Mouse (Mus musculus) cerebellum, adult (tissue): ENCODE measurements around the gene Oaf.

Experiments used
- ATAC-seq: cut with Nextera tagmentation; 2 replicates; pipeline ENCODE4 v1.9.2; 2017; ENCODE audit warnings: mild to moderate bottlenecking, moderate library complexity, mixed read lengths; ENCODE audit not compliant: insufficient number of reproducible peaks, low FRiP score, low TSS enrichment

Oaf gene

GRCm38 (mm10) chr9:43226573-43227160, 13.0 kb downstream of the Oaf start:
- no peak for ATAC-seq

GRCm38 (mm10) chr9:43225481-43225880, 14.2 kb downstream of the Oaf start:
- no peak for ATAC-seq

- no peak for ATAC-seq
Observed at GRCm38 (mm10) chr9:43224771-43225355, 14.8 kb downstream of the Oaf start.

GRCm38 (mm10) chr9:43222429-43222715, 17.3 kb downstream of the Oaf start:
- 0 out of 2 replicates have a peak, but pooled peaks have one; percentile 15 for ATAC-seq

GRCm38 (mm10) chr9:43221643-43222428, 17.9 kb downstream of the Oaf start:
- no peak for ATAC-seq

GRCm38 (mm10) chr9:43210771-43211450, 28.8 kb downstream of the Oaf start:
- no peak for ATAC-seq

GRCm38 (mm10) chr9:43210190-43210682, 29.5 kb downstream of the Oaf start, which contains the start of gene Pou2f3:
Gene Pou2f3, minus strand, starts transcription at chr9:43210369.
- ATAC-seq = no peak

GRCm38 (mm10) chr9:43206022-43206390, 33.7 kb downstream of the Oaf start:
- ATAC-seq = no peak

- ATAC-seq = no peak
Observed at GRCm38 (mm10) chr9:43205343-43206021, 34.2 kb downstream of the Oaf start.

GRCm38 (mm10) chr9:43200212-43200611, 39.5 kb downstream of the Oaf start:
- ATAC-seq = no peak

GRCm38 (mm10) chr9:43194001-43194400, 45.7 kb downstream of the Oaf start:
- no peak for ATAC-seq

GRCm38 (mm10) chr9:43191561-43191960, 48.1 kb downstream of the Oaf start:
- no peak for ATAC-seq

GRCm38 (mm10) chr9:43189021-43189356, 50.7 kb downstream of the Oaf start:
- ATAC-seq = no peak

GRCm38 (mm10) chr9:43188309-43189020, 51.2 kb downstream of the Oaf start:
- no peak for ATAC-seq

- no peak for ATAC-seq
Observed at GRCm38 (mm10) chr9:43179614-43180013, 60.1 kb downstream of the Oaf start.

GRCm38 (mm10) chr9:43178172-43178571, 61.5 kb downstream of the Oaf start:
- no peak for ATAC-seq
